Mouse (Mus musculus) ovary, postnatal 36 days (tissue): Measurements from ENCODE around the gene Igsf9b.
A peak's percentile ranks its signal among the peaks of the same experiment; 100 is the strongest.

ENCODE experiments used
- DNase-seq: peaks from one replicate; pipeline ENCODE4 v3.0.0; 2022; ENCODE audit warnings: low spot score, mixed read lengths

Gene Igsf9b

DNA sequence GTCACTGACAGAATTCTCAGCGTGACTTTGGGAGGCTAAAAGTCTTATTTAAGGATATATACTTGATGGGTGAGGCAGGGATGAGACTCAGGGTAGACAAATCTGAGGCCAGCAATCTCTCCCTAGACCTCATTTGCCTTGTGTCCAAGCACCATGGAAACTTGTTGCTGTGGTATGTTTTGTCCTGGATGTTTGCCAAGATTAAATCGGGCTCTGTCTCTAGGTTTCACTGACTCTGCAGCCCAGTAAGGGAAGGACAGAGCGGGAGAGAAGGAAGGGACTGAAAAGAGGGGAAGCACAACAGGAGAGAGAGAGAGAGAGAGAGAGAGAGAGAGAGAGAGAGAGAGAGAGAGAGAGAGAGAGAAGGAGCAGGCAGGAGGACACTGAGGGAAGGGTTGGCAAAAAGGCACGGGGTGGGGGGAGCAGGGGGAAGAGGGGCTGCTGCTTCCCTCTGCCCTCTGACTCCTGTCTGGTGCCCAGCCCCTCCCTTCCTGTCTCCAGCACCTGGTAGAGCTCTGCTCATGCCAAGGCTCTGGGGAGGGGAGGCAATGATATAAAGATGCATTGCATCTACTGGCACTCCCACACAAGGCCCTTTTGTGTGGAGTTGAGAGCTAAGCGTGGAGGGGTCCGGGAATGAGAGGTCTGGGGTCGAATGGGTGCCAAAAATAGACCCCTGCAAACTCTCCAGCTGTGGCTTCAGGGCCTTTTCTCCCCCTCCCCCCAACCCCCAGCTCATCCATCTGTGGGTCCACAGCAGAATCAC, 9.3 kb upstream of the Igsf9b start:
- no peak for DNase-seq

DNA sequence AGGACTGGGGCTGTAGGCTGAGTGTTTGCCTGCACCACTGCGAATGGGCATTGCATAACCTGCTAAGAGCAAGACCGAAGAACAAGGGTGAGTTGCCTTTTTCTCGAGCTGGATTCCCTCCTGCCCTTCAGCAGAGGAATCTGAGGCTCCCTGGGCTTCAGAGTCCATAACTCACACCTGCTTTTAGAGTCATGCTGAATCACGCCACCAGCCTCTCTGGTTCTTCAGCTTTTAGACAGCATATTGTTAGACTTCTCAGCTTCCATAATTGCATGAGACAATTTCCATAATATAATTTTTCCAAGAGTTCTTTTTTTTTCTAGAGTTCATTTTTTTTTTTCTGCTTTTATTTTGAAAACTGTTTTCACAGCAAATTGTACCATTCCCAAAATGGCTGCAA, 4.6 kb upstream of the Igsf9b start:
- DNase-seq: no peak

DNA sequence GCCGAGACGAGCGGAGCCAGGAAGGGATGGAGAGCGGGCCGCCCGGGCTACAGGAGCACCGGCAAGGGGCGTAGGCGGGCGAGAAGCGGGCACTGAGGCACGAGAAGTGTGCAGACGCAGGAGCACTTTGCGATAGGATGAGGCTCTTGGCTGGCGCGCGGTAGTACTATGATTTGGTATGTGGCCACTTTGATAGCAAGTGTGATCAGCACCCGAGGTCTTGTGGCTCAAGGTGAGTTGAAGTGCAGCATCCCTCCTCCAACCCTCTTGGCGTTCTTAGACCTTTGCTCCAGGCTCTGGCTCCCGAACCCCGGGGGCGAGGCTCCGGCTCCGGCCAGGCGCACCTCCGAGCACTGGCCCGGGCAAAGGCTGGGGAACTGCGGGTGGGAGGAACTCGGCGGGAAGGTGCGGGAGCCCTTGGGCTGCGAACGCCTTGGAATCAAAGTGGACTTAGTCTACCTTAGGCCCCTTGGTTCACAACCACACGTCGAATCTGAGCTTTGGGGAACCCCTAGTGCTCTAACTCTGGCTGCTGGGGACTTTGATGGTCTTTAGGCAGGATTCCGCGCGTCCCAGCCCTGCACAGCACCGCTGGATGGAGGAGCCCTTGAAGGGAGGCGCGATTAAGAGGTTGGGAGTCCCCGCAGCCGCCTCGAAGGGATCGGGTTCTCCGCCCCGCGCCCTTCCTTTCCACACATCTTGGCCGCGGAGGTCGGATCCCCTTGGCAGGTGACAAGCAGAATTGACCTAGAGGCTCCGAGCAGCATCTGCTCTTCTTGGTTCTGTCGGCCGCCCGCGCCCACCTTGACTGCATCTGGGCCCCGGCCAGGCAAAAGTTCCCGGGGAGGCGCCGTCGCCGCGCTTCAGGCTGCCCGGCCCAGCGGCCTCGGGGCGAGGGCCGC, 533 bp downstream of the Igsf9b start:
- peak; percentile 19 for DNase-seq

DNA sequence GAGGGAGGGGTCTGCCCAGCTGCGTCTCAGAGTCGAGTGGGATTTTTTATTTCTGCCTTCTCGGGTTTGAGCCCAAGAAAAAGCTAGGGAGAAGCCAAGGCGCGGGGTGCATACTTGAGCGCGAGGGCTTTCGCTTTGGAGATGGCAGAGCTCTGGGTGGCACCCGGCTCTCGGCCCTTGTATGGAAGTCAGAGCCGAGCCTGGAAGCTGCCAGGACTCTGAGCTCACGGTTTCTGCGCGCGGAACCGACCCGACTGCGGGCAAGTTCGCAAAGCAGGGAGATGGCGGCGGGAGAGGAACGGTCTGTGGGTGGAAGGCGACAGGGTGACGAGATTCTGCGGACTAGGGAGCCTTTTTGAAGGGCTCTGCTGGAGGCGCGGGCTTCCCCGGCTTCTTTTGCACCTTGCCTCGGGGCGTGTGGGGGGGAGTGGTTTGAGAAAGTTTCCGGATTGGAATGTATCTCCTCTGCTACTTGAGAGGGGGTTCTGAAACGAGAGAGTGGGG, 1.2 kb downstream of the Igsf9b start:
- DNase-seq: peak; percentile 21

DNA sequence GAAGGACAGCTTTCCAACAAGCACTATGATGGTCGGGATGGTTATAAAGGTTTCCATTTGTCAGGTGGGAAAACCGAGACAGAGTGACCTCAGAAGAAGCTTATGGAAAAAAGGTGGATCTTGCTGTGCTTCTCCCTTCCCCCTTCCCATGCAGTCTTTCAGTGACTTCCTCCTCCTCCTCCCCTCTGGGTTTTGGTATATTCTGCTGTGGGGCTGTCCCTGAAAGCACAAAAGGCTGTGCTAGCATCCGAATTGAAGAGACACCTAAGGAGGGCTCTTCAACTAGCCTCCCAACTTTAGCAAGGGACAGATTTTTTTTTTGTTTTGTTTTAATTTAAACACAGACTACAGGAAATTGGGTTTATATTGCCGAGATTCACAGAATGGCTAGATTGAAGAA, 1.7 kb downstream of the Igsf9b start:
- DNase-seq: no peak

DNA sequence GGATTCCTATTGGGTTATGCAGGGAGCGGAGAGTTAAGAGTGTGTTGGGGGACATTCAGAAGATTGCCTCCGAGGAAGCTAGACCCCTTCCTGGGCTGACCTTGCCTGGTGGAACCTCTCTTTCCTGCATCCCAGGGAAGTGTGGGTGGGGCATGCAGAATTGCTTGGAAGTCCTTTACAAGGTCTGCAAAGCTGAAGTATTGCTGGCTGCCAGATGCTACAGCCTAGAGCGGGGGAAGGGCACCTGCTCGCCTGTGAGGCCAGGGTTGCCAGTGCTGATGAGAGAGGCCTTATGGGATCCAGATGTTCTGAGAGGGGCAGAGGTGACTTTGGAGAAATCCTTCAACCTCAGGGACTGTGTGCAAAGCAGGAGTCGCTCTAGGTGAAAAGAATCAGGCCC, 2.5 kb downstream of the Igsf9b start:
- DNase-seq: no peak

DNA sequence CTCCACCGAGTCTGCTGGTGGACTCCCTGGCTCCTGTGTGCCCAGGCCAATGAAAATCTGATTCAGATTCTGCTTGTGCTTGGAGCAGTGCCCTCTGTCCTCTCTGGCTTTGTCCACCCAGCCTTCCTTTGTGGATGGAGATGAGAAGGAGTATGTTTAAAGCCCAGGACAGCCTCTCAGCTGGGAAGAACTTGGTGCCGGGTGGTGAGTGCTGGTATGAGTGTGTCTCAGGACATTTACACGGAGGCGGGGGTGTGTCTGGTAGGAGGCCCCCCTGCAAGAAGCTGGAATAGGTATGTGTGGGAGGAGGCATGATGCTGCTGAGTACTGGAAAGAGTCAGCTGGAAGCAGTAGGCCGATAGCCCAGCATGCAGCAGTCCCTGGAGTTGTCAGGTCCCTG, 3.3 kb downstream of the Igsf9b start:
- DNase-seq: no peak

DNA sequence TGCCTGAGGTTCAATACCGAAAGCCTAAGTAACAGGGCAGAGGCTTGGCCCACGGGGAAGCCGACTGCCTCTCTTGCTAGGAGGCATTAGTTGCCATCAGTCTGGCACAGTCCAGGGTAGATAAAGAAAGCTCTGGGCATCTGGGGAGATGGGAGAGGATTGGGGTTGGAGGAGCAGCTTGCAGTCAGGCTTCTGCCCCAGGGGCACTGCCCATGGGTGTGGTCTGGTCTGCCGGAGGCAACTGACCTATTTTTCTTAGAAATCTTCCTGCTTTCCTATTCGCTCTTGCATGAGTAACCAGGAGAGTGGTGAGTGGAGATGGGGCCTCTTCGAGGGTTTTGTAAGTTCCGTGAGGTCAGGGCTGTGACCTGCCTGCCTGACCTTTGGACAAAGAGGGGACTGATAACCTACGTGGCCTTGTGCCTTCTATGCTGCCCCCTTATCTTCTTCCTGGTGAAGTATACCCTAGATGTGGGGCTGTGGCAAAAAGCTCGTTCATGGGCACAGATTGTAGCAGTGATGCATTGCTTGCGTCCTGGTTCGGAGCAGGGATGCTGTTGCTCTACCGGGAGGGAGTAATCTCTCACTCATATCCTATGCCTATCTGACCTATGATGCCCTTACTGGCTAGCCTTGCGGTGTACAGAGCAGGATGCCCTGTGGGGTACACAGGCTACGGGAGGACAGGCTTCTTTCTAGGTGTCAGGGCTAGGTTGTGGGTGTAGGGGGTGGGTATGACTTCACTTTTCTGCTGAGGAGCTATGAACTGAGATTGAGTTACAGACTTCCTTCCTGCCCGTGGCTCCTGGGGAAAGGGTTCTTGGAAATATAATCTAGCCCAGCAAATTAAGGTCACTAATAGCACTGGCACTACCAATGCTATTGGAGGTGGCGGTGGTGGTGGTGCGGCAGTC, 4.8 kb downstream of the Igsf9b start:
- no peak for DNase-seq

DNA sequence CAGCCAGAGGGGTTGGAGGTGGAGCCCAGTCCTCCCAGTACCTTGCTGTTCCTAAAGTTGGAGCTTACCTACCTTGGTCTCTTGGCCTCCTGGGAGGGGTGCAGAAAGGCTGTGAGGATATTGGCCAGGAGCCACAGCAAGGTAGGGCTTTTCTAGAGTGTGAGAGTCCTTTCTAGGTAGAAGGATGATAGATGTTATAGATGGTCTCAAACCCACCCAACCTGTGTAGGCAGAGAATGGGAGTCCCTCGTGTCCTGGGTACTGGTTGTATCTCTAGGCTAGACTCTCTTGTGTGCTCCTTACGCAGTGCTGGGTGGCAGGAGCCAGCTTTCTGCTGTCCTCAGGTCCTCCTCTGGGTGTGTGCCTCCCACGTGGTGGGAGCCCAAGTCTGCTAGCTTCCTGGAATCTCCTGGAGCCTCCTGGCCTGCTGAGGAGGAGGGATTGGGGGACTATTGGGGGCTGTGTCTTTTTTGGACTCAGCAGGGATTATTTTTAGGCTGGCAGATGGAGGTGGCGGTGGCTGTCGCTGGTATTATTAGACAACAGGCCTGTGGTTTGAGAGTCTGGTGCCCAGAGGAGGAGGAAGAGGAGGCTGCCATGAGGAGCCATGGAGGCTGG, 5.6 kb downstream of the Igsf9b start:
- DNase-seq: no peak

DNA sequence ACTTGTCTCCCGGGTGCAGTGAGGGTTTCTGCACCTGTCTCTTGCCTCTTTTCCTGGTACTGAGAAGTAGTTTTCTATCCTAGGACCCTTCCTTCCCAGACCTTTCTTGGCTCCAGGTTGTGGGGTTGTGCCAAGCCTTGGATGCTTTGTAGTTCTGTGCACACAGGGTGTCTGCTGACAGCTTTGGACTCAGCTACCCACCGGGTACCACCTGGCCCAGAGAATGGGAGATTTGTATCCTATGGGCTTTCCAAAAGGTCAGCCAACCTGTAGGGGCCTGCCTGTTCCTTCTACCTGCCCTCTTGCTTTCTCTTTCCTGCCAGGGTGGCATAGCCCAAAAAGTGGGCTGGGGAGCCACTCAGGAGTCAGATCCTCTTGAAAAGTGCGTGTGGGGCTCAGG, 6.5 kb downstream of the Igsf9b start:
- DNase-seq: no peak

DNA sequence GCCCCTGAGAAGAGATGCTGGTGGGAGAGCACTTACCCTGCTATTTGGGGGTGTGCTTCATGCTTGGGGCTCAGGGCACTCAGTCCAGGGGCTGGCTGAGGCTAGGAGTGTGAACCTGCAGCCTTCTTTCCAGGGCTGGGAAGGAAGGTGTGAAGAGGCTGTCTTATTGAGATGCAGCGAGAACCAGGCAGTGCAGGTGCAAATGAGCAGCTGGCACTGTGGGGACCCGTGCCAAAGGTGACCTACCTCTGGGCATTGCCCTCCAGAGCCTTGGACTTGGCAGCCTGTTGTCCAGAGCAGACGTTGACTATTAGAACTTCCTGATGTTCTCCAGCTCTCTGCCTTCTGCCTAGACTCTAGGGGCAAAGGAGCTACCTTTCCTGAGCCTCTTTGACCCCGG, 7.6 kb downstream of the Igsf9b start:
- DNase-seq: no peak

DNA sequence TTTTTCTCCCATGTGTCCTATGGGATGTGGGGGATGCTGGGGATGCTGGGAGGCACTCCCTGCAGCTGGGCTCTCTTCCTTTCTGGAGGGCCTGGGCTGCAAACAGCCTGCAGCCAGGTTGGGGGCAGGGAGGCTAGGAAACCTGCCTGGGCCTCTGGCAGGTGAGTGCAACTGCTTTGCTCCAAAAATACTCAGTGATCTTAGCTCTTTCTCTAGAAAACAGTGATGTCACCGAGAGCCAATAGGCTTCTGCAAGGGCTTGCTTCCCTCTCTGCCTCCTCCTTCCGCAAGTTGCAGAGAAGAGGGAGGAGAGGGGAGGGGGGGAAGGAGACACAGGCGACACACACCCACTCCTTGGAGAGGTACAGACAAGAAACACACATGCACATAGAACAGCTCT, 8.3 kb downstream of the Igsf9b start:
- DNase-seq: no peak

DNA sequence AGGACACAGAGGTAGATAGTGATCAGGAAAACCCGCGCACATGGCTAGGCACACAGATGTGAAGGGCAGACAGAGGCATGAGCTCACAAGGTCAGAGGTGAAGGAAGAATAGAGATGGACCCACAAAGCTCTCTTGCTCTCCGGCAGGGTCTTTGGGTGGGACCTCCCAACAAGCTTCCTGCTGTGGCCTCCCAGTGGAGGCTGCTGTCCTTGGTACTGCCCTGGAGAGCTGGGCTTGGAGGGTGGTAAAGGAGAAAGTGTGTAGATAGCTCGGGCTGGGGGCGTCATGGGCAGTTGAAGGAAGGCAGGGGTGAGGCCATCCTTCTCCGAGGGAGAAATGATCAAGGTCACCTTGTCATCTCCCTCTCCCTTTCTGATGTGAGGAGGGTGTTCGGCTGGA, 9.0 kb downstream of the Igsf9b start:
- peak; percentile 15 for DNase-seq

DNA sequence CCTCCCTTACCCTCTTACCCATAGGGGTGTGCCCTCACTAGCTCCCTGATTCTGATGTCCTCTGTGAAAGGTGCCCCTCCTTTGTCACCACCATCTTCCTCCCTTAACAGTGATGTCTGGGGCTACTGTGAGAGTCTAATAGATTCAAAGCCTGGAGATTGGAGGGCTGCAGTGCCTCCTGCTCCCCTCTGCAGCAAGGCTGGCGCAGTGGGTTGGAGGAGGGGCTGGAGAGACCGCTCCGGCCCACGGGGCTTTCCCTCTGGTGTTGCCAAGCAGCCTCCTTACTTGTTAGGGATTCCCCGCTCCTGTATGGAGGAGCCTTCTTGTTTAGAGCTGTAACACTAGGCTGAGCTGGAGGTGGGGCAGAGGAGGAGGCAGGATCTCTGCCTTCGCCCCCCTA, 9.6 kb downstream of the Igsf9b start:
- no peak for DNase-seq

DNA sequence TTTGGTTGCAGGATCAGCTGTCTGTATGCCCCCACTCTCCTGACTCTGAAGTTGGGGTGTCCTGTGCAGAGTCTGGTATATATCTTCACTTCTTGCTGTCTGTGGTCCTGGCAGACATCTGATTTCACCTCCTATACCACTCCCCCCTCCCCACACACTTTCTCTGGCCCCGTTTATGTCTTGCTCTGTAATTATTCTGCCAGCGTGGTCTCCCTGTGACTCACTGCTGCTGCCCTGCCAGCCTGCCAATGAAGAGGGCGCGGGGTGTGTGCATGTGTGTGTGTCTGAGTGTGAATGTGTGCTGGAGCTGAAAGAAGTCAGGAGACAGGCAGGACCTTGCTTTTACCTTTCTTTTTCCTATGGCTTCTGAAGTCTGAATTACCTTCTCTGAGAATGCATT, 11.0 kb downstream of the Igsf9b start:
- DNase-seq: no peak

DNA sequence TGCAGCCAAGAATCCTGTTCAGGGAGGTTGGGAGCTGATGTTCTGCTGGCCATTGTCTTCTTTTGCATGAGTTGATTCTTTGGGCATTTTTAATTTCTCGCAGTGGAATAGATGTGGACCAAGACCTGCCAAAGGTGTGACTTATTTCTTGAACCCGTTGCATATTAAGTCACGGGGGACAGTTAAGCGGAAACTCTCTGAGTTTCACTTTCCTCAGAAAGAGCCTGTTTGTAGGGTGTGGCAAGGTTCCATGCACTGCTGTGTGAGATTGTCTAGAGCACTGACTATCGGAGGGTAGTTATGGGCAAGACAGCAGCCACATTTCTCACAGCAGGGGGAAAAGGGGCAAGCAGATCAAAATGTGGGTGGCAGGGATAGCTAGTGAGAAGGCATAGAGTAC, 14.4 kb downstream of the Igsf9b start:
- no peak for DNase-seq

DNA sequence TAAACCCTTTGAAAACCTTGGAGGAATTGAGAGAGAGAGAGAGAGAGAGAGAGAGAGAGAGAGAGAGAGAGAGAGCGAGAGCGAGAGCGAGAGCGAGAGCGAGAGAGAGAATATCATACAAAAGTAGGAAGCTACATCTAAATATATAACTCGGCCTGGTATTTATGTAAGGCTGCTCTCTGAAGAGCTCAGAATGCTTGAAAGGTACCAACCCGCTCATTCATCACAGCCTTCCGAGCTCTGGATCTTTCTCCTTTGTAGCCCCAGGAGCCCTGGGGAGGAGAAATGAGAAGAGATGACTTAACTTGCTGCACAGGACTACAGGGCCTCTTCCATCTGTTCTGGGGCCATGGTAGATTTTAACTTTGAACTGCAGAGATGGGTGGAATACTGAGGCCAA, 22.3 kb downstream of the Igsf9b start:
- DNase-seq: no peak

DNA sequence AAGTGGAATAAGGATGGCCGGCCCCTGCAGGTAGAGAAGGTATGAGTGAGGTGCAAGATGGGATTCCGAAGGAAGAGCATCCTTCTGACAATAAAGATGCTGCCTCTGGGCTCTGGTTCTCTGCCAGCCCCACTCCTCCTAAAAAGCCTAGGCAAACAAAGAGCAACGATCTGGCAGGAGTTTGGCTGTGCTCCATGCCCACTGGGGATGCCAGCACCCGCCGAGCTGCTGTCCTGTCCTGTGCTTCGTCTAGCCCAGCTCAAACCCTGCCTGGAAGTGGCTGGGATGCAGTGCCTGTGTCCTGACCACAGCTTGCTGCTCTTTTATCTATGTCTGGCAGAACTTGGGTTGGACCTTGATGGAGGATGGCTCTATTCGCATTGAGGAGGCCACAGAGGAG, 23.3 kb downstream of the Igsf9b start:
- DNase-seq: no peak

DNA sequence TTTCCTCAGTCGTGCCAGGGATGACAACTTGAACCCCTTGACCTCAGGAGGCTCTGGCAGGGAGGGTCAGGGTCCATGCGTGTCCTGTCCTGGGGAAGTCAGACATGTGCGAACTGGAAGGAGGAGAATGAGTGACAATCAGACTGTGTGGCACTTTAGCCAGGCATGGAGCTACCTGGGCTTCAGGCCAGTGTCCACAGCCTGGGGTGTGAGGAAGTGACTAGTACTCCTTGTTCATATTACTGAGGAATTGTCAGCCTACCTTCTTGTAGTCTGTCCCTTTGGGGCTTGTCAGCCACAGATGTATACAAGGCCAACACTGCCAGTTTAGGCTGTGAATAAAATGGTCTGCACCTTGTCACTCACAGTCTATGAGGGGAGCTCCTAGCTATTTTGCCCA, 24.4 kb downstream of the Igsf9b start:
- DNase-seq: no peak

DNA sequence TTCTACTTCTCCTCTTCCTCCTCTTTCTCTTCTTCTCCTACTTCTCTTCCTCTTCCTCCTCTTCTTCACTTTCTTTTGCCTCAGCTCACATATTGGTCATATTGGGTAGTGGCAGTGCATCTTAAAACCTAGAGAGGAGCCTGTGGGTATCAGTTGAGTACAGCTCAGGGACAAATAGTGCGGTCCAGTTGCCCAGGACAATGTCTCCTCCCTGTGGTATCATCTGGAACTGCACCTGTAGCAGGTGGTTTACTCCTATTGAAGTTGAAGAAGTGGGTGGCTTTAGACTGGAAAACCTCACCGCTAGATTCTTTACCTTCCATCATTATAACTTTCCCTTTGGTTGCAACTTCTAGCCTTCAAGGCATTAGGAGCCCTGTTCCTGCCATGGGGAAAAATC, 26.9 kb downstream of the Igsf9b start:
- peak; percentile 43 for DNase-seq

DNA sequence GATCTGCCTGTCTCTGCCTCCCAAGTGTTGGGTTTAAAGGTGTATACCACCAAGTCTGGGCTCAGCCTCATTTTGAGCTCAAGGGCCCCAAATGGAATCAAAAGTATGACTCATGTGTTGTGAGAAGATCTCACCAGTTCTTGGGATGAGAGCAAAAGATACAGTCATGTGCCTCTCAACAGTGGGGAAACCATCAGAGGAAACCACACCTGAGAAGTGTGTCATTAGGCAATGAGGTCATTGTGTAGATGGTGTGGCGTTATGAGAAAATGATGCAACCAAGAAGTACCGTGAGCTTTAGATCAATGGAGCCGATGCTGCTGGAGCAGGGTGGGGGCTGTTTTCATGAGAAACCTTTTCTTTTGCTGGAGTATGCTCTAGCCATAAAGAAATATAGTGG, 28.6 kb downstream of the Igsf9b start:
- no peak for DNase-seq

DNA sequence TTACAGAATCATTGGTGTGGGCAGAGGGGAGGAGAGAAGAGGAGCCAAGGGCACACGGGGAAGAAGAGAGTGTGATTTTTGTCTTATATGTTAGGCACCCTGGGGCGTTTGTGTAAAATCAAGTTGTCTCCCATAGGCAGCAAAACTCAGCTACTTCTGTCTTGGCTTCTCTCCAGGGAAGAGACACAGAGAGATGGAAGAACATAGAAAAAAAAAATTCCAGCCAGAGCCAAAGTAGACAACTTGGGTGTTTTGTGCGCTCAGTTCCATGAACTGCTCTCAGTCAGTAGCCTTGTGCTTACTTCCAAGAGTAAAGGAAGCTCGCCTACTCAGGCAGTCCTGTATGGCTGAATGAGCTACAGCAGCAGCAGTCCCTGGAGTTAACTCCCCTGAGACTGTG, 31.4 kb downstream of the Igsf9b start:
- DNase-seq: no peak
